Mouse (Mus musculus): ENCODE results near the gene Rrnad1. TPM values are rescaled to one million over a fixed set of nuclear protein-coding genes. Genes with fewer than 3 reads are reported as not detected.

The Rrnad1 gene
- polyA plus RNA-seq, 1 experiment from 2014 or later: 15.8 TPM

- Histone ChIP-seq H3K27ac (no peak overlapping the region), H3K4me1 (replicated peaks) (peaks cover 36% of the 10 kb centered on the region), H3K9me3 (no peaks in the 10 kb centered on the region), H3K9ac (peak overlapping the region; percentile 22; the same call in 1 of the 2 replicates), H3K4me2 (replicated peaks) (peak overlapping the region; percentile 59), H3K36me3 (no peaks in the 10 kb centered on the region), H3K4me3 (replicated peaks) (peak overlapping the region; percentile 19), H3K27me3 (replicated peaks) (peaks cover 37% of the 10 kb centered on the region)
- ATAC-seq: no peak
- 3% methylated on average over 17 of the region's 17 CpGs for WGBS
Measured at GRCm38 (mm10) chr3:87947811-87948199, 17.3 kb upstream of the Rrnad1 start.

DNA sequence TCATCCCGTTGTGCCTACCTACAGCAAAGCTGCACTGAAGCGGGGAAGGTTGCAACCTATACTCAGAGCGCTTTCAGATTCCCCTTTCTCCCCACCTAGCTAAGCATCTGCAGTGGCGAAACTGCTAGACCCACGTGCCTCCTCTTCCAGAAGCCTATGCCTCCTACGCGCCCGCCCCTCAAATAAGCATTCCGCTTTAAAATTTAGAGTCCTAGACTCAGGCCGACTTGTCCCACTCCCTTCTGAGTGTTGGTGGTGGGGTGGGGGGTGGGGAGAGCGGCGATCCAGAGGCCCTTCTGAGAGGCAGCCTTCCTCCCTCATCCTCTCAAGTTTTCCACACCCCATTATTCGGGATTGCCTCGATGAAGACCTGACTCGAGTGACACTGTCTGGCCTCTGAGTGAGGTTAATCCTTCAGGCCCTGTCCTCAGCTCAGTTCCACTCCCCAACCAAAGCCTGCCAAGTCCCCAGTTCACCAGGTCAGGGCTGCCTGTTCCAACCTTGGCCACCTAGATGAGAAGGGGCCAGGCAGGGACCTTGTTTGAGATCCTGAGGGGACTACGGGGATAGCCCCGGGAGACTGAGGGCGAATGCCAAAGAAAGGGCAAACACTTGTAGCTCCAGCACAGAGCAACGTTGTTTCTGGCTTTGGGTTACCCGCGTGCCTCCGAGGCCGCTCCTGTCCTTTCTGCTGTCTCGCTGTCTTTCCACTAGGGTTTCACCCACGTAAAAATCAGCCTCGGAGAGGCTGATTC, 16.7 kb upstream of the Rrnad1 start:
- peaks cover 4% of the 10 kb centered on the region; the same call in 1 of the 2 replicates for H3K36me3 ChIP-seq
- peaks cover 35% of the 10 kb centered on the region for H3K27me3 ChIP-seq (replicated peaks)
- H3K9me3 ChIP-seq: no peaks in the 10 kb centered on the region
- peak overlapping the region; percentile 22; the same call in 1 of the 2 replicates for H3K9ac ChIP-seq
- 9% methylated on average over 26 of the region's 26 CpGs for WGBS
- H3K4me1 ChIP-seq (replicated peaks): peaks cover 34% of the 10 kb centered on the region
- H3K4me2 ChIP-seq (replicated peaks): peak overlapping the region; percentile 59
- H3K27ac ChIP-seq: no peak overlapping the region
- peak overlapping the region; percentile 19 for H3K4me3 ChIP-seq (replicated peaks)
- ATAC-seq: no peak

GRCm38 (mm10) chr3:87946541-87946860, 16.0 kb upstream of the Rrnad1 start:
- H3K9me3 ChIP-seq: no peaks in the 10 kb centered on the region
- peaks cover 11% of the 10 kb centered on the region; the same call in 1 of the 2 replicates for H3K36me3 ChIP-seq
- no peak for ATAC-seq
- H3K4me1 ChIP-seq (replicated peaks): peaks cover 28% of the 10 kb centered on the region
- H3K27ac ChIP-seq: no peak overlapping the region
- WGBS: 45% methylated on average over 1 of the region's 1 CpGs
- peaks cover 33% of the 10 kb centered on the region for H3K27me3 ChIP-seq (replicated peaks)
- H3K4me3 ChIP-seq (replicated peaks): no peak overlapping the region
- no peak overlapping the region for H3K4me2 ChIP-seq (replicated peaks)
- no peak overlapping the region; the same call in 1 of the 2 replicates for H3K9ac ChIP-seq

DNA sequence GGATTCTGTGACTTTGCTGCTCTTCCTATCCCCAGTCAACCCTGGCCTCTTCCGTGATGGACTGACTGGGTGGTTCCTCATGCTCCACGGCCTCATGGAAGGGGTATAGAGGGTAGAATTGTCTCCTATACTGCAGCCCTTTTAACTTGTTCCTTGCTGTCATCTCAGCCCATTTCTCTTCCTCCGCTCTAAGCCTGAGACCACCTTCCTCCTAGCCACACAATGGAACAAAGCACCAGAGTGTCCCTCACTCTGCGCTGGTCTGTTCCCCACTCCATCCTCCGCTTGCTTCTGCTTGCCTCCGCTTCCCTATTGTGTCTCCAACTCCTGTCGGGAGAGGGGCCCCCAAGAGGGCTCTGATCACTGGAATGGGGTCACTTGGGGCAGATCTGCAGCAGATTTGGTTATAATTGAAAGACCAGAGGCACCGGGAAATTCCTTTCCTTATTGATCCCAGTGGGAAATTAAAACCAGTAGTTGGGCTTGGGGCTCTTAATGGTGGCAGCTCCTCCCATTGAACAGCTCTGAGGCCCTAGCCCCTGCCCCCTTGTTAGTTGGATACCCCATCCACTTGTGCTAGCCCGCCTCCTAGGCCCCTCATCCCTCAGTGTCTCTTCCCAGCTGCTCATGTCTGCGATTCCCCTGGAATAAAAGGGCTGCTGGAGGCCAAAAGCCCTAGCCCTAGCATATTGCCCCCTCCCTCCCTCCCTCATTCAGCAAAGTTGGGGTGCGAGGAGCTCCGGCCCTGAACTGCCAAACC, 15.4 kb upstream of the Rrnad1 start:
- no peak overlapping the region for H3K4me2 ChIP-seq (replicated peaks)
- H3K4me1 ChIP-seq (replicated peaks): peaks cover 27% of the 10 kb centered on the region
- ATAC-seq: no peak
- H3K27ac ChIP-seq: no peak overlapping the region
- no peak overlapping the region for H3K9ac ChIP-seq
- whole genome bisulfite sequencing: 45% methylated on average over 12 of the region's 12 CpGs
- H3K36me3 ChIP-seq: peaks cover 17% of the 10 kb centered on the region
- H3K27me3 ChIP-seq (replicated peaks): peaks cover 31% of the 10 kb centered on the region
- H3K4me3 ChIP-seq (replicated peaks): no peak overlapping the region
- no peaks in the 10 kb centered on the region for H3K9me3 ChIP-seq

- no peak overlapping the region for H3K9ac ChIP-seq
- no peak for ATAC-seq
- WGBS: 33% methylated on average over 4 of the region's 4 CpGs
- no peak overlapping the region for H3K4me3 ChIP-seq (replicated peaks)
- H3K9me3 ChIP-seq: no peaks in the 10 kb centered on the region
- peaks cover 21% of the 10 kb centered on the region for H3K36me3 ChIP-seq
- peaks cover 28% of the 10 kb centered on the region for H3K27me3 ChIP-seq (replicated peaks)
- H3K4me1 ChIP-seq (replicated peaks): peaks cover 27% of the 10 kb centered on the region
- H3K27ac ChIP-seq: no peak overlapping the region
- no peak overlapping the region for H3K4me2 ChIP-seq (replicated peaks)
Measured at GRCm38 (mm10) chr3:87944838-87945600, 14.5 kb upstream of the Rrnad1 start.

DNA sequence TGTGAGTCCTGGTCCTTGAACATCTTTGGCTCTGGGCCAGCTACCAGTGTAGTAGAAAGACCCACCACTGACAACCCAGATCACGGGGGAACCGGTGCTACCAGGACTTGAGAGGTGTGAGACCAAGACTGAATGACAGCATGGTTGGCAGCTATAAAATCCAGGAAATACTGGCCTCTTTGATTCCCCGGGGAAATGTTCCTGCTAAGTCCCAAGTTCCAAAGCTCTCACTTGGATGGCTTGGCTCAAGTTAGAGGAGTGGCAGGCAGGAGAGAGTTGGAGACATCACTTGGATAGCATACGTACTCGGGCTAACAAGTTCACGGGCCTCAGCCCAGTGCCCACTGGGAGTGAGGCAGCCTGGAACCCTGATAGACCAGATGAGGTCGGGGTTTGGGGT, 13.1 kb upstream of the Rrnad1 start:
- peaks cover 16% of the 10 kb centered on the region for H3K27me3 ChIP-seq (replicated peaks)
- no peak overlapping the region for H3K27ac ChIP-seq
- ATAC-seq: no peak
- 79% methylated on average over 7 of the region's 7 CpGs for WGBS
- peaks cover 18% of the 10 kb centered on the region for H3K4me1 ChIP-seq (replicated peaks)
- H3K36me3 ChIP-seq: peaks cover 31% of the 10 kb centered on the region
- no peaks in the 10 kb centered on the region for H3K9me3 ChIP-seq
- no peak overlapping the region for H3K4me2 ChIP-seq (replicated peaks)
- H3K4me3 ChIP-seq (replicated peaks): no peak overlapping the region
- H3K9ac ChIP-seq: no peak overlapping the region

GRCm38 (mm10) chr3:87942471-87942870, 12.0 kb upstream of the Rrnad1 start:
- no peak overlapping the region for H3K9ac ChIP-seq
- H3K9me3 ChIP-seq: no peaks in the 10 kb centered on the region
- no peak overlapping the region for H3K27ac ChIP-seq
- peaks cover 38% of the 10 kb centered on the region for H3K36me3 ChIP-seq
- ATAC-seq: no peak
- WGBS: 91% methylated on average over 2 of the region's 2 CpGs
- no peak overlapping the region for H3K4me3 ChIP-seq (replicated peaks)
- peaks cover 5% of the 10 kb centered on the region for H3K27me3 ChIP-seq (replicated peaks)
- peaks cover 7% of the 10 kb centered on the region for H3K4me1 ChIP-seq (replicated peaks)
- H3K4me2 ChIP-seq (replicated peaks): no peak overlapping the region

- Histone ChIP-seq H3K36me3 (peaks cover 38% of the 10 kb centered on the region), H3K27me3 (replicated peaks) (no peaks in the 10 kb centered on the region), H3K27ac (no peak overlapping the region), H3K9ac (no peak overlapping the region), H3K9me3 (no peaks in the 10 kb centered on the region), H3K4me2 (replicated peaks) (no peak overlapping the region), H3K4me3 (replicated peaks) (no peak overlapping the region), H3K4me1 (replicated peaks) (peaks cover 7% of the 10 kb centered on the region)
- no peak for ATAC-seq
- WGBS: 67% methylated on average over 5 of the region's 5 CpGs
Measured at GRCm38 (mm10) chr3:87940611-87941010, 10.1 kb upstream of the Rrnad1 start.

DNA sequence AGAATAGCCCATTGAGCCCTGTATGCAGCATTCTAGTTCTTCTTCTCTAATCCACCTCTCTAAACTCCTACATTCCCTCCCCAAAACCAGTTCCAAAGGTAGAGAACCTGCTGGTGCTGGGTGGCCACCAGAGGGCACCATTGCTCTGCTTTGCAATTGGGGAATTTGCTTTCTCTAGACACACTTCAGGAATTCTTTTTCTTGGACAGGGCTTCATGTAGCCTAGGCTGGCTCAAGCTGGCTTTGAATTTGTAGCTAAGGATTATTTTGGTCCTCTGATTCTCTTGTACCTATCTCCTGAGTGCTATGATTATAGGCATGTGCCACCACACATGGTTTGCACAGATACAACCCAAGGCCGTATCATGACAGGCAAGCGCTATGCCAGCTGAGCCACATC, 5.3 kb upstream of the Rrnad1 start:
- Histone ChIP-seq H3K9ac (no peak overlapping the region), H3K27me3 (replicated peaks) (no peaks in the 10 kb centered on the region), H3K27ac (no peak overlapping the region), H3K4me3 (replicated peaks) (no peak overlapping the region), H3K9me3 (no peaks in the 10 kb centered on the region), H3K36me3 (peaks cover 35% of the 10 kb centered on the region), H3K4me2 (replicated peaks) (no peak overlapping the region), H3K4me1 (replicated peaks) (peaks cover 33% of the 10 kb centered on the region)
- peak; percentile 44 for ATAC-seq
- 96% methylated on average over 2 of the region's 2 CpGs for WGBS

GRCm38 (mm10) chr3:87935201-87935600, 4.7 kb upstream of the Rrnad1 start:
- WGBS: 76% methylated on average over 4 of the region's 4 CpGs
- no peak overlapping the region for H3K4me2 ChIP-seq (replicated peaks)
- H3K9ac ChIP-seq: no peak overlapping the region
- peaks cover 33% of the 10 kb centered on the region for H3K4me1 ChIP-seq (replicated peaks)
- H3K4me3 ChIP-seq (replicated peaks): no peak overlapping the region
- H3K36me3 ChIP-seq: peaks cover 32% of the 10 kb centered on the region
- H3K27me3 ChIP-seq (replicated peaks): no peaks in the 10 kb centered on the region
- no peaks in the 10 kb centered on the region for H3K9me3 ChIP-seq
- no peak overlapping the region for H3K27ac ChIP-seq
- no peak for ATAC-seq

GRCm38 (mm10) chr3:87934501-87934900, 4.0 kb upstream of the Rrnad1 start:
- Histone ChIP-seq H3K27ac (no peak overlapping the region), H3K36me3 (peaks cover 29% of the 10 kb centered on the region), H3K27me3 (replicated peaks) (no peaks in the 10 kb centered on the region), H3K4me3 (replicated peaks) (no peak overlapping the region), H3K4me1 (replicated peaks) (peaks cover 33% of the 10 kb centered on the region), H3K4me2 (replicated peaks) (no peak overlapping the region), H3K9ac (no peak overlapping the region), H3K9me3 (no peaks in the 10 kb centered on the region)
- 62% methylated on average over 4 of the region's 4 CpGs for WGBS
- no peak for ATAC-seq

DNA sequence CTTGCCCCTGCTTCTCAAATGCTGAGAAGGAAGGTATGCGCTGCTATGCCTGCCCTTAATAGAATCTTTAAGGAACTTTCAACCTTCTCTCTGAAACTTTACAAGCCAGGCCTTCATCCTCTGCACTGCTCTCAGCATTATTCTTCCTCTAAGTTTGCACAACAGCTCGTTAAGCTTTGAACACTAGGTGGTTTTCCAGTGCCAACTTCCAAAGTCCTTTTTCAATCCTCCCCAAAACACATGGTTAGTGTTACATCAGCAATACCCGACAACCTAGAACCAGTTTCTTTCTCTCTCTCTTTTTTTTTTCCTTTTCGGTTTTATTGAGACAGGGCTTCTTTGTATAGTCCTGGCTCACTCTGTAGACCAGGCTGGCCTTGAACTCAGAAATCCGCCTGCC, 3.5 kb upstream of the Rrnad1 start:
- 83% methylated on average over 5 of the region's 5 CpGs for WGBS
- no peak for ATAC-seq

More for the DNA sequence above, 3.5 kb upstream of the Rrnad1 start:
- Histone ChIP-seq H3K9me3 (no peaks in the 10 kb centered on the region), H3K36me3 (peaks cover 26% of the 10 kb centered on the region), H3K4me2 (replicated peaks) (no peak overlapping the region), H3K27ac (no peak overlapping the region), H3K27me3 (replicated peaks) (no peaks in the 10 kb centered on the region), H3K9ac (no peak overlapping the region), H3K4me1 (replicated peaks) (peaks cover 36% of the 10 kb centered on the region), H3K4me3 (replicated peaks) (no peak overlapping the region)
